Mouse (Mus musculus): ENCODE data around the gene Ntn5. TPM values are rescaled to one million over a fixed set of nuclear protein-coding genes. Genes with fewer than 3 reads are reported as not detected.

Gene Ntn5
- total RNA-seq, 2 experiments from 2014 or later: not detected

DNA sequence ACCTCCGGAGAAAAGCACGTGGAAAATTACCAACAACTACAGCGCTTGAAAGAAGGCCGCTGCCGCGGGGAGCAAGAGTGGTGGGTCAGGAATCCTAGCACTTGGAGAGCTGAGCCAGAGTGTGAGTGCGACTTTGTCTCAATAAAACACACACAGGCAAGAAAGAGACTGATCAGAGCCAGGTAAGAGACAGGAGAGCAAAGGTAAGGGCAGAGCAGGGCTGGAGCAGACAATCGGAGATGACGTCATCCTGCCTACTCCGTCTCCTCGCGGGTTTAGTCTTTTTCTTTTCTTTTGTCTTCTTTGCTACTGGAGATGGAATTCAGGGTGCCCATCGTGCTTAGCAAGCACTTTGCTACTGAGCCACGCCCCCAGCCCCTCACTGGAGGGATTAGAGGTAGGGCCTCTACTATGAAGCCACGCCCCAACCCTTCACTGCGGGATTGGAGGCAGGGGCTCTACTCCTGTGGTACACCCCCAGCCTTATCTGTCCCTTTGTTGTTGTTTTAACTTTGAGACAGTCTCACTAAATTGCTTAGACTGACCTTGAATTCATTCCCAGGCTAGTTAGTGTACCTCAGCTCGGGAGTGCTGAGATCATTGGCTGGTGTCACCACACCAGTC is 29.3 kb upstream of the Ntn5 start:
- ATAC-seq (replicated peaks; ENCODE audit: poor library complexity): no peak

GRCm38 (mm10) chr7:45660746-45661478 is 22.9 kb upstream of the Ntn5 start:
- peak; percentile 97 for ATAC-seq (replicated peaks; ENCODE audit: poor library complexity)

DNA sequence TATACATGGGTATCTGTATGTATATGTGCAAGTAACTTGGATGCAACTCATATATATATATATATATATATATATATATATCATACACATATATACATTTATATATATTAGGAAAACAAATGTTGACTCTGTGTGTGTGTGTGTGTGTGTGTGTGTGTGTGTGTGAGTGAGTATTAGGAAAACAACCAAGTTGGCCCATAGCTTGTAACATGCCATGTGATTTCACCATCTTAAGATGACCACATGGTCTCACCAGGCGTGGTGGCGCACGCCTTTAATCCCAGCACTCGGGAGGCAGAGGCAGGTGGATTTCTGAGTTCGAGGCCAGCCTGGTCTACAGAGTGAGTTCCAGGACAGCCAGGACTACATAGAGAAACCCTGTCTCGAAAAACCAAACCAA is 22.1 kb upstream of the Ntn5 start:
- peak; percentile 51; the same call in 1 of the 2 replicates for ATAC-seq (replicated peaks; ENCODE audit: poor library complexity)

DNA sequence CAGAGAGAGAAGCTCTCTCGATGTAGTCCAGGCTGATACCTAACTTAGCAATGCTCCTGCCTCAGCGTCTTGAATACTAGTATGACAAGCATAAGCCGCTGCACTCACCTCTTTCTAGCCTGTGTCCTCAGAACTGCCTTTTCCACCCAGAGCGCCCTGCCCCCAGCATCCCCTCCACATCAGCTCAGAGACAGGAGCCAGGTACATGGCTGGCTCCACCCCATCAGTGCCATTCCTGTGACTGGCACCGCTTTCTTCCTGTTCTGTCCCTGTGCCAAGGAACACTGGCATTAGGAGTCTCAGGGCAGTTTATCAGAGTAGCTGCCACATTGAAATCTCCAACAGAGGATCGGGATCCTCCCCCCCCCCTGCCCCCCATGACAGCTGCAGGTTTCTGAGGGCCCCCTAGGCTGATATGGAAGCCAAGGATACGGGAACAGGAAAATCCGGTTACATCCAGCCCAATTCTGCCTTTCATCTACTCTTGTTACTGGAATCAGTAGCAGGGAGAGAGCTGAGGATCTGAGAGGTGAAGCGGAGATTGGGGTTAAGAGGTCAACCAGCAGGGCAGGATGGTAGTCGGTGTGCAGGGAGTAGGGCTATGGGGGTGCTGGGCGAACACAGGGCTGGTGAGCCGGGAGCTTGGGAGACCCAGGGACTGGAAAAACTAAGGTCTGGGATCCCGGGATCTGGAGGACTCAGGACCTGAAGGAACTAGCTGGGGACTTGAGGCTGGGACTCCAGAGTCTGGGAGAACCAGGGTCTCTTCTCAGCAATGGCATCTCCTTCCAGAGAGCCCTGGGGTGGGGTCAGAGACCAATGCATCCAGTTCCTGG is 18.3 kb upstream of the Ntn5 start:
- no peak for ATAC-seq (replicated peaks; ENCODE audit: poor library complexity)

DNA sequence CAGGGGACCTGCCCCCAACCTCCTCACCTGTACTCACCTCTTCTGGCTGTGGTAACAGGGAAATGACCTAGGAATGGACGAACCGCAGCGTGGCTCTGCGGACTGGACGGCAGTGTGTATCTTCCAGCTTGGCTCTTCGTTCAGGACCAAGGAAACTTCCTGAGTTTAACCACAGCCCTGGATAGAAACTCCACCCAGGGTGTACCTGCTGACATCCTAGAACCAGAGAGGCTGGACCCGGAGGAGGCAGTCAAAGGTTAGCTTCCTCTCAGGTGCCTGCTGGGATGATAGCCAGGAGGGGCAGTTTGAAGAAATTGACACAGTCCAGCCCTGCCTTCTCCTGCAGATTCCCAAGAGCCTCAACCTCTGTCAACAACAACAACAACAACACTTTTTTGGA is 17.7 kb upstream of the Ntn5 start, which contains the start of gene Fut2:
TSS of gene Fut2 (minus strand) at position 234 of the 400 bp plus-strand sequence.
- ATAC-seq (replicated peaks; ENCODE audit: poor library complexity): no peak

GRCm38 (mm10) chr7:45667761-45668160 is 16.1 kb upstream of the Ntn5 start:
- ATAC-seq (replicated peaks; ENCODE audit: poor library complexity): no peak

DNA sequence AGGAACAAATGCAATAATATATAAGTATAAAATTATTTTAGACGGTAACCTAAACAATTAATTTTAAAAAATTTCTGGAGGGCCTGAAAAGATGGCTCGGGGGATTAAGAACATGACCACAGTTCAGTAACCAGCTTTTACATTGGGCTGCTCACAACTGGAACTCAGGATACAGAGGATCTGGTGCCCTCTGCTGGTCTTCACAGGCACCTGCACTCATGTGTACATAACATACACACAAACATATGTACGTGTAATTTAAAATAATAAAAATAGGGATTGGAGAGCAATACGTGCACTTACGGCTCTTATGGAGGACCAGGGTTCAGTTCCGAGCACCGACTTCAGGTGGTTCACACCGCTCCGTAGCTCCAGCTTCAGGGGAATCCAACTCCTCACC is 14.9 kb upstream of the Ntn5 start:
- no peak for ATAC-seq (replicated peaks; ENCODE audit: poor library complexity)

GRCm38 (mm10) chr7:45677627-45678295 is 6.1 kb upstream of the Ntn5 start:
- no peak for ATAC-seq (replicated peaks; ENCODE audit: poor library complexity)

DNA sequence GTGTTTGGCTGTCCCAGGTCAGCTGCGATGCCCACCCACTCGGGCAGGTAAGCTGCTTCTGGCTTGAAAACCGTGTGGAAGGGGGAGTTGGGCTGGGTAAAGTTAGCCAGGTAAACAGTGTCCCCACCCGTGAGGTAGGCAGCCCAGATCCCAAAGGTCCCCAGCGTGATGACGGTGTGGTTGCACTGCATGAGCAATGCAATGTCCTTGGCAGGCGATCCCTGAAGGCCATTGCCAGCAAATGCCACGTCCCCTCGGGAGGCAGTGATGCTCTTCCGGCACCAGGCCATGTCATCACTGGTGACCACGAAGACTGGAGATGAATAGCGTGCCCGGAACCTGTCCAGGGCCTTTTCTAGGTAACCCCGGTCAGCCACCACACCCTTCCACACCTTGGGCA is 5.3 kb upstream of the Ntn5 start:
- ATAC-seq (replicated peaks; ENCODE audit: poor library complexity): no peak

GRCm38 (mm10) chr7:45679966-45680621 is 3.7 kb upstream of the Ntn5 start:
- no peak for ATAC-seq (replicated peaks; ENCODE audit: poor library complexity)

GRCm38 (mm10) chr7:45681046-45681736 is 2.6 kb upstream of the Ntn5 start:
- 0 out of 2 replicates have a peak, but pooled peaks have one; percentile 15 for ATAC-seq (replicated peaks; ENCODE audit: poor library complexity)

DNA sequence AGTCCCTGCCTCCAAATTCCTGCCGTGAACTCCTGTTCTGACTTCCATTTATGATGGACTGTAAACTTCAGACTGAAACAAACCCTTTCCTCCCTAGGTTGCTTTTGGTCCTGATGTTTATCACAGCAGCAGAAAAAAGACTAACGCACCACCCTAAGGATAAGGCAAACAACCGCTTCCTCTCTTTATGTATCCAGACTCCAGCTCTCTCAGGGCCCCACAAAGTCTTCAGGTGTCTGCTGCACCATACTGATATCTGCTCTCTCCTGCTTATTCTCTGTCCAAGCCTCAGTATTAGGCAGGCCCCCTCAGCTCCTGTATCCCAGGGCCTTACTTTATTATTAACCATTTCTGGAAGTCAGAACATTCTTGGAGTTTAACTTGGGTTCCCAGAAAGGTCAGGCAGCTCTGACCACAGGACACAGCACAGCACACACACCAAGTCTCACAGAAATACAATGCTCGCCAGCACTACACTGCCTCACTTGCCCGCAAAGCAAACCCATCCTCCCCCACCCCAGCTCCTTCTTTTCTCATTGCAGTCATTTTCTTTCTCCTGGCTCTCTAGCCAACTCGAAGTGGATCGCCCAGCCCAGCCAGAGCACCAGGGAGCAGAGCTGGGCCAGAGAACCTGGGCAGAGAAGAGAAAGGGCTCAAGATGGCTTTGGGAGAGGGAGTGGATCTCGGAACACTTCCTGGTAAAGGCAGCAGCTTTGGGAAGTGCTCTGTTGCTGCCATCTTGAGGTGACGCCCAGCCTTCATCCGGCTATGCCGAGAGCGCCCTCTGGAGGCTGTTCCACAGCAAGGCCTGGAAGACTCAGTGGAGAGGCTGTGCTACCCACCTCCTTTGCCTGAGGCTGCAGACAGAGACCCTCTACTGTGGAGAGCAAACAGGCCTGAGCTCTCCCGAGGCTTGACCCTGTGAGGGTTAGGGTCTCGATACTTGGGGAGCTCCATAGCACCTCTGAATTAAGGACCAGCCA is 1.4 kb upstream of the Ntn5 start:
- peak; percentile 96 for ATAC-seq (replicated peaks; ENCODE audit: poor library complexity)

DNA sequence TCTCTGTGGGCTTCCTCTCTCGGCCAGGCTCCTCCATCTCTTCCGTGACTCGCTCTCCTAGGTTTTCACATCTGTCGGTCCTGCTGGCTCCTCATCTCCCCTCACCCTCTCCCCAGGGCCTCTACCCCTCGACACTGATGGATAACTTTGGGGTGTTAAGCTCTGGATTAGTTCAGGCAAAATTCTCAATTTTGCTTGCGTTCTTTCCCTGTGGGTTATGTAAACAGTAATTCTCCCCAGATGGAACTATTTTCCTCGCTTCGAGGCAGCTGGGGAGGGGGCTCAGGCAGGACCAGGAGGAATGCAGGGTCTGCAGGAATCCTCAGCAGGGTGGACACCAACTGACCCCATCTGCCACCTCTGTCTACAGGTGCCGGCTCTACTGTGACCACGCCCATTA is 2.0 kb downstream of the Ntn5 start:
- ATAC-seq (replicated peaks; ENCODE audit: poor library complexity): no peak

- no peak for ATAC-seq (replicated peaks; ENCODE audit: poor library complexity)
These were observed 3.0 kb downstream of the Ntn5 start for GRCm38 (mm10) chr7:45686841-45687240.

DNA sequence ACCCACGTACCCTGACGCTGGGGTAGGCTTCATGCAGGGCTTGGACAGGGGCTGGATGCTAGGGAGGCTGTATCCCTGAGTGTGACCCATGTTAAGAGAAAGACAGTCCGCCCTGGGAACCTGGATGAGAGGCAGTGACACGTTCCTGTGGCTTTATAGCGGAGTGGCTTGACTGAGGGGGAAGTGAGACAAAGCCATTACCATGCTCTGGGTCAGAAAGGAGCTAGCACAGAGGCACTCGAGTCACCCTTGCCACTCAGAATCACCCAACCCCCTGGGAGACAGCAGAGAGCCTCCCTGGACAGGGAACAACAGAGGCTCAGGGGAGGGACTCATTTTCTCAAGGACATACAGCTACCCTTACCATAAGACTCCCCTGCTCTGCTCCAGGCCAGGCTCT is 5.3 kb downstream of the Ntn5 start:
- ATAC-seq (replicated peaks; ENCODE audit: poor library complexity): peak; percentile 48

GRCm38 (mm10) chr7:45689800-45690199 is 6.0 kb downstream of the Ntn5 start:
- no peak for ATAC-seq (replicated peaks; ENCODE audit: poor library complexity)

- no peak for ATAC-seq (replicated peaks; ENCODE audit: poor library complexity)
These were observed 8.5 kb downstream of the Ntn5 start for GRCm38 (mm10) chr7:45692364-45692763.

DNA sequence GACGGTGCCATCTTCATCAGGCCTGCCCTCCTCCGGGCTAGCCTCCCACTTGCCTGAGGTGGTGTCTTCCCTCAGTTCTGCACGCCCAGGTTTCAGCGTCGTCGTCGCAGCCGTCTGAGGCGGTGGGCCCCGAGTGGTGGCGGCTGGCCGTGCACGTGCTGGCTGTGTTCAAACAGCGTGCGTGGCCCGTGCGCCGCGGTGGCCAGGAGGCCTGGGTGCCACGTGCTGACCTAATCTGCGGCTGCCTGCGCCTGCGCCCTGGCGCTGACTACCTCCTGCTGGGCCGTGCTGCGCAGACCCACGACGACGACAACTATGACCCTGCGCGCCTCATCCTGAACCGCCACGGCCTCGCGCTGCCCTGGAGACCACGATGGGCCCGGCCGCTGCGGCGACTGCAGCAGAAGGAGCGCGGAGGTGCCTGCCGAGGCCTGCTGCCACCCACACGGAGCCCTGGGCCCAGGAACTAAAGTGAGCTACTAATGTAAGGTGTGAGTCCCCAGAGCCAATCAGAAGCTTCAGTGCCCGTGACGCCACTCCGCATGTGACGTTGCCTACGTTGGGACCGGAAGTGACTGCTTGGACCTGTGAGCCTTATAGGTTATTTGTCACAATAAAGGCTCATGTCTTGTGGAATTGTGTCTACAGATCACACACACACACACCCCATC is 10.2 kb downstream of the Ntn5 start, which contains the start of gene Sec1:
TSS of gene Sec1 (minus strand) at position 482 of the 671 bp plus-strand sequence.
- ATAC-seq (replicated peaks; ENCODE audit: poor library complexity): no peak
